Mouse (Mus musculus): ENCODE data around the gene Ebf1.

DNA sequence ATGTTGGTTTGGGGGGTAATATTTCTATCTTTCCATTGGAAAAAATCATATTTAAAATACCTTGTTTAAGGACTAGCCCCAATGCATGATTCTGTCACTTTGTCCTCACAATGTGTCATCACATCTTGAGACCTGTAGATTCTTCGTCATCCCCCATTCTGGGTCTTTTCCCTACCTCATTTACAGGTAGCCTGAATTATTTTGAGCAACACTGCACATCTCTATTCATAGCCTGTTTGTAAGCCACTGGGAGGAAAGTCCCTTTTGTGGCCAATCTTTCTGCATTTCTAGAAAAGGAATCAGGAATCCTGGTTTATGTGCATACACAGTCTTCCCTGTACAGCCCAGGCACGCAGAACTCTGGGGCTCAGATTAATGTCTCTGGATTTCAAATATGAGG lies 269.8 kb downstream of the Ebf1 start:
- no peak for TF ChIP-seq CTCF (IDR thresholded peaks at IDR 0.05; ENCODE audit: low read depth)
- TF ChIP-seq EP300 (optimal IDR thresholded peaks at IDR 0.05) = no peak

Data from stomach, postnatal 0 days (tissue).